Mouse (Mus musculus) hindlimb bud, embryonic 11.5 days (tissue): ENCODE results near the gene Them5.

Experiments
- DNase-seq: peaks from one replicate; pipeline ENCODE4 v3.0.0-alpha.2; 2012; ENCODE audit warnings: low read depth, low spot score; ENCODE audit errors: extremely low spot score

The Them5 gene

GRCm38 (mm10) chr3:94371637-94372036 is 29.7 kb downstream of the Them5 start:
- DNase-seq: no peak

- DNase-seq: no peak
Measured at GRCm38 (mm10) chr3:94372038-94372437, 30.1 kb downstream of the Them5 start.

GRCm38 (mm10) chr3:94372641-94373040 is 30.7 kb downstream of the Them5 start, which contains the start of gene Rorc:
Rorc (plus strand) TSS chr3:94372794.
- DNase-seq: no peak

GRCm38 (mm10) chr3:94373090-94373489 is 31.2 kb downstream of the Them5 start:
- DNase-seq: no peak

- DNase-seq: no peak
Measured at GRCm38 (mm10) chr3:94373597-94374011, 31.7 kb downstream of the Them5 start.

GRCm38 (mm10) chr3:94374636-94375035 is 32.7 kb downstream of the Them5 start:
- DNase-seq: no peak

- no peak for DNase-seq
Measured at GRCm38 (mm10) chr3:94375146-94375545, 33.2 kb downstream of the Them5 start.

- no peak for DNase-seq
Measured at GRCm38 (mm10) chr3:94375861-94376260, 34.0 kb downstream of the Them5 start.

- DNase-seq: no peak
Measured at GRCm38 (mm10) chr3:94377028-94377923, 35.4 kb downstream of the Them5 start.

GRCm38 (mm10) chr3:94379831-94380510 is 38.1 kb downstream of the Them5 start:
- DNase-seq: no peak

- DNase-seq: no peak
Measured at GRCm38 (mm10) chr3:94382308-94382707, 40.4 kb downstream of the Them5 start.

GRCm38 (mm10) chr3:94383476-94383875 is 41.6 kb downstream of the Them5 start:
- DNase-seq: no peak

GRCm38 (mm10) chr3:94386671-94387070 is 44.8 kb downstream of the Them5 start:
- DNase-seq: no peak

GRCm38 (mm10) chr3:94387391-94387790 is 45.5 kb downstream of the Them5 start:
- no peak for DNase-seq

- DNase-seq: no peak
Measured at GRCm38 (mm10) chr3:94388047-94388446, 46.1 kb downstream of the Them5 start.

- DNase-seq: no peak
Measured at GRCm38 (mm10) chr3:94389420-94389819, 47.5 kb downstream of the Them5 start.

GRCm38 (mm10) chr3:94391001-94391400 is 49.1 kb downstream of the Them5 start:
- no peak for DNase-seq

GRCm38 (mm10) chr3:94392128-94392527 is 50.2 kb downstream of the Them5 start:
- DNase-seq: no peak

GRCm38 (mm10) chr3:94393049-94393448 is 51.1 kb downstream of the Them5 start:
- DNase-seq: no peak

- DNase-seq: no peak
Measured at GRCm38 (mm10) chr3:94396336-94396735, 54.4 kb downstream of the Them5 start.

- no peak for DNase-seq
Measured at GRCm38 (mm10) chr3:94396851-94397250, 55.0 kb downstream of the Them5 start.
